Mouse (Mus musculus): ENCODE data around the gene Gm21961. TPM values are rescaled to one million over a fixed set of nuclear protein-coding genes. Genes with fewer than 3 reads are reported as not detected.

Gene Gm21961
- polyA plus RNA-seq (2014; fragmentation: Illumina TruSeq; extraction: RNeasy Lipid Tissue Mini Kit (QIAGEN cat#74804); ENCODE audit: insufficient read depth, low read depth, low replicate concordance), result not detected

DNA sequence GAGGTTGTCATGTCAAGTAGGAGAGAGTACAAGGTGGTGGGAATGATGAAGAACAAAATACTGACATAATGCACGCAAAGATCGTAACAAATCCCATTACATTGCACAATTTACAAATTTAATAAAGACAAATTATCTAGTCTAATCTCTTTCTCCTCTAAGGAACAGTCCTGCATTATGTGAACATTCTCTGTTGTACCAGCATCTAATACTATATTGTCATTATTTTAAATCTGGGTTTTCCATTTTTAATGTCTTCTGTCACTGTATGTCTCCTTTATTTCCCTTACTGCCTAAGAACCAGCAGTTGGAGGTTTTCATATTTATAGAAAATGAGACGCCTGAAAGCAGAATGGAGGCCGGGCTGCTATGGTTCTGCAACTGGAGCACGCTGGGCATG, at the start of gene Gm21961:
TSS of gene Gm21961 (minus strand) at position 101 of the 400 bp plus-strand sequence.

Other genes with a start within 250 kb of the Gm21961 start
- not detected for gene Gm21798, start 197.2 kb downstream of the Gm21961 start, polyA plus RNA-seq (2014; fragmentation: Illumina TruSeq; extraction: RNeasy Lipid Tissue Mini Kit (QIAGEN cat#74804); ENCODE audit: insufficient read depth, low read depth, low replicate concordance)

Measured in lung, adult 10 weeks (tissue).